Mouse (Mus musculus) hindbrain, embryonic 16.5 days (tissue): ENCODE data around the gene Ldhd. TPM values are rescaled to one million over a fixed set of nuclear protein-coding genes. Genes with fewer than 3 reads are reported as not detected.
A peak's percentile ranks its signal among the peaks of the same experiment; 100 is the strongest.
"Not testable (repeated sequence)": the region's sequence is repeated elsewhere in the genome, so short reads cannot be mapped to it uniquely, and the experiment has no call there.

Experiments
- ATAC-seq: fragments of 200-750 bp; cut with Nextera tagmentation; 2 replicates; pipeline ENCODE4 v1.8.0; 2017; ENCODE audit warnings: moderate TSS enrichment, moderate library complexity
- H3K27ac ChIP-seq: fragments of 300-500 bp; sonication (generic); 2 replicates; pipeline ENCODE4 v1.5.1; 2014; ENCODE audit warnings: low read depth, mild to moderate bottlenecking, control low read depth, low read length, moderate library complexity
- H3K27me3 ChIP-seq: fragments of 300-500 bp; sonication (generic); replicated peaks from 2 replicates; pipeline ENCODE4 v1.6.1; 2014; ENCODE audit warnings: low read length; ENCODE audit not compliant: control insufficient read depth, insufficient read depth
- H3K36me3 ChIP-seq: fragments of 300-500 bp; sonication (generic); 2 replicates; pipeline ENCODE4 v1.6.1; 2014; ENCODE audit warnings: mild to moderate bottlenecking, low read length, moderate library complexity, mixed read lengths; ENCODE audit not compliant: control insufficient read depth, insufficient read depth
- H3K4me1 ChIP-seq: fragments of 300-500 bp; sonication (generic); 2 replicates; pipeline ENCODE4 v1.6.1; 2014; ENCODE audit warnings: low read depth, low read length; ENCODE audit not compliant: control insufficient read depth, insufficient read depth
- H3K4me2 ChIP-seq: fragments of 300-500 bp; sonication (generic); 2 replicates; pipeline ENCODE4 v1.6.1; 2014; ENCODE audit warnings: mild to moderate bottlenecking, low read length, control low read depth, moderate library complexity
- H3K4me3 ChIP-seq: fragments of 300-500 bp; sonication (generic); 2 replicates; pipeline ENCODE4 v1.5.1; 2014; ENCODE audit warnings: mild to moderate bottlenecking, low read length, control low read depth, moderate library complexity
- H3K9ac ChIP-seq: fragments of 300-500 bp; sonication (generic); 2 replicates; pipeline ENCODE4 v1.6.1; 2014; ENCODE audit warnings: low read depth, mild to moderate bottlenecking, control low read depth, low read length, moderate library complexity
- H3K9me3 ChIP-seq: fragments of 300-500 bp; sonication (generic); 2 replicates; pipeline ENCODE4 v1.6.1; 2014; ENCODE audit warnings: mild to moderate bottlenecking, low read length, moderate library complexity; ENCODE audit not compliant: control insufficient read depth
- WGBS: fragments of 180-500 bp; shearing (Covaris S2); extraction: QIAGEN DNeasy Blood & Tissue Kit; methylation state at CpG from one replicate; pipeline ENCODE4 v1.1.7; 2014; 5-methylcytosine and 5-hydroxymethylcytosine counted together
- polyA plus RNA-seq: library from polyadenylated mRNA; unstranded; fragments of >200 nt; fragmentation: Nextera tagmentation; extraction: Ambion mirVana; gene quantifications from 2 replicates; pipeline ENCODE4 v1.2.1, GENCODE M21; 2015

The Ldhd gene
- polyA plus RNA-seq, 1 experiment from 2014 or later, result 1.5 TPM

- H3K4me2 ChIP-seq, result no peak overlapping the region
- no peaks in the 10 kb centered on the region for H3K27me3 ChIP-seq
- no peaks in the 10 kb centered on the region for H3K36me3 ChIP-seq
- no peak for ATAC-seq
- H3K4me3 ChIP-seq, result no peak overlapping the region
- WGBS, result 73% methylated on average over 3 of the region's 3 CpGs
- no peaks in the 10 kb centered on the region for H3K9me3 ChIP-seq
- no peak overlapping the region for H3K9ac ChIP-seq
- H3K4me1 ChIP-seq, result no peaks in the 10 kb centered on the region
- no peak overlapping the region for H3K27ac ChIP-seq
Observed at GRCm38 (mm10) chr8:111650651-111651050, 20.5 kb upstream of the Ldhd start.

DNA sequence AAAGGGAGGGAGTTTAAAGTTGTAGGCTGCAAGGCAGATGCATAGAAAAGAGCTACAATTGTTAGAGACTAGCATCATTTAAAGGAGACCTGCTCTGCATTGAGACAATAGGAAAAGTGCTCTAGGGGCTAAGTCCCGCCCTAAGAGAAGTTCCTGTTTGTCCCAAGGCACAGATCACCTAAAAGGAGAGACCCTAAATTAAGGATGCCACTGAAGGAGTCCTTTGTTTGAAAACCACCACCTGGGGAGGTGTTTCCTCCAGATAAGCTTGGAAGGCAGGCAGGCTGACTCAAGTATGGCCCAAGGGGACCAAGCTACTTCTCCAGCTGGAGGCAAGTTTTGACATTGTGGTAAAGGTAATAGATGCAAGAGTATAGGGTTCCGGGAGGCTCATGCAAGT is 18.7 kb upstream of the Ldhd start:
- no peaks in the 10 kb centered on the region for H3K9me3 ChIP-seq
- H3K27me3 ChIP-seq, result no peaks in the 10 kb centered on the region
- H3K4me2 ChIP-seq, result no peak overlapping the region
- H3K9ac ChIP-seq, result no peak overlapping the region
- no peaks in the 10 kb centered on the region for H3K36me3 ChIP-seq
- no peak overlapping the region for H3K4me3 ChIP-seq
- no peak overlapping the region for H3K27ac ChIP-seq
- no peak for ATAC-seq
- H3K4me1 ChIP-seq, result no peaks in the 10 kb centered on the region
- 64% methylated on average over 2 of the region's 2 CpGs for WGBS

- Histone ChIP-seq H3K9ac (no peak overlapping the region), H3K4me3 (no peak overlapping the region), H3K4me1 (peaks cover 5% of the 10 kb centered on the region), H3K9me3 (no peaks in the 10 kb centered on the region), H3K27me3 (no peaks in the 10 kb centered on the region), H3K36me3 (no peaks in the 10 kb centered on the region), H3K27ac (no peak overlapping the region), H3K4me2 (no peak overlapping the region)
- no peak for ATAC-seq
- 98% methylated on average over 8 of the region's 8 CpGs for WGBS
Observed at GRCm38 (mm10) chr8:111645715-111646114, 15.5 kb upstream of the Ldhd start.

- not testable (repeated sequence) for ATAC-seq, H3K27me3 ChIP-seq, H3K36me3 ChIP-seq, H3K9me3 ChIP-seq, H3K9ac ChIP-seq, H3K4me1 ChIP-seq
- Histone ChIP-seq H3K4me3 (peak overlapping the region; percentile 94), H3K4me2 (peak overlapping the region; percentile 78), H3K27ac (peak overlapping the region; percentile 98; the same call in 1 of the 2 replicates)
- WGBS, result 63% methylated on average over 12 of the region's 12 CpGs
Observed at GRCm38 (mm10) chr8:111644286-111645051, 14.3 kb upstream of the Ldhd start.

GRCm38 (mm10) chr8:111643264-111644141 is 13.3 kb upstream of the Ldhd start, which contains the start of gene Zfp1:
Zfp1 (plus strand) TSS chr8:111643401.
- H3K4me1 ChIP-seq, result peaks cover 5% of the 10 kb centered on the region
- H3K9me3 ChIP-seq, result no peaks in the 10 kb centered on the region
- H3K36me3 ChIP-seq, result no peaks in the 10 kb centered on the region
- no peaks in the 10 kb centered on the region for H3K27me3 ChIP-seq
- peak within 1 kb of the TSS; percentile 98 for H3K27ac ChIP-seq
- H3K9ac ChIP-seq, result peak within 1 kb of the TSS; percentile 98
- WGBS, result under 1% methylated on average over 68 of the region's 75 CpGs
- peak within 1 kb of the TSS; percentile 78 for H3K4me2 ChIP-seq
- peak; percentile 99 for ATAC-seq
- H3K4me3 ChIP-seq, result peak within 1 kb of the TSS; percentile 94

DNA sequence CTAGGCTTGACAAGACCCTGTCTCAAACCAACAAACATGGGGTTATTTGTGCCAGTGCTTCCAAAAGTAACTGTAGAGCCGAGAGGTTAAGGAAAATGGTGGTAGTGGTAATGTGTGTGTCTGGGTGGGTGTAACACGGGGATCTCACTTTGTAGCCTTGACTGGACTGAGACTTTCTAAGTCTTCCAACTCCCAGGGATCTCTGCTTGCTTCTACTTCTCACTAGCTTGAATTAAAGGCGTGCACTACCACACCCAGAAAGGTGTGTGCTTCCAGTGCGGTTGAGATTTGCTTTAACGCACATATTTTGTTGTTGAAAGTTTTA is 12.7 kb upstream of the Ldhd start:
- peaks cover 5% of the 10 kb centered on the region for H3K4me1 ChIP-seq
- WGBS, result 15% methylated on average over 5 of the region's 5 CpGs
- H3K4me2 ChIP-seq, result peak overlapping the region; percentile 78
- H3K9ac ChIP-seq, result peak overlapping the region; percentile 60
- no peaks in the 10 kb centered on the region for H3K9me3 ChIP-seq
- H3K36me3 ChIP-seq, result no peaks in the 10 kb centered on the region
- no peaks in the 10 kb centered on the region for H3K27me3 ChIP-seq
- peak overlapping the region; percentile 98 for H3K27ac ChIP-seq
- ATAC-seq, result peak; percentile 31; the same call in 1 of the 2 replicates
- H3K4me3 ChIP-seq, result peak overlapping the region; percentile 94

GRCm38 (mm10) chr8:111642496-111642895 is 12.3 kb upstream of the Ldhd start:
- WGBS, result 69% methylated on average over 5 of the region's 5 CpGs

GRCm38 (mm10) chr8:111641064-111641463 is 10.9 kb upstream of the Ldhd start:
- no peak overlapping the region for H3K27ac ChIP-seq
- H3K9me3 ChIP-seq, result no peaks in the 10 kb centered on the region
- H3K4me3 ChIP-seq, result no peak overlapping the region
- no peak for ATAC-seq
- 98% methylated on average over 2 of the region's 2 CpGs for WGBS
- peaks cover 5% of the 10 kb centered on the region for H3K4me1 ChIP-seq
- no peak overlapping the region for H3K9ac ChIP-seq
- H3K27me3 ChIP-seq, result no peaks in the 10 kb centered on the region
- H3K36me3 ChIP-seq, result no peaks in the 10 kb centered on the region
- no peak overlapping the region for H3K4me2 ChIP-seq

More at GRCm38 (mm10) chr8:111642496-111642895, 12.3 kb upstream of the Ldhd start:
- Histone ChIP-seq H3K36me3 (no peaks in the 10 kb centered on the region), H3K27me3 (no peaks in the 10 kb centered on the region), H3K4me3 (peak overlapping the region; percentile 94), H3K27ac (no peak overlapping the region), H3K4me2 (peak overlapping the region; percentile 78), H3K4me1 (peaks cover 5% of the 10 kb centered on the region), H3K9ac (peak overlapping the region; percentile 60), H3K9me3 (no peaks in the 10 kb centered on the region)
- ATAC-seq, result no peak

DNA sequence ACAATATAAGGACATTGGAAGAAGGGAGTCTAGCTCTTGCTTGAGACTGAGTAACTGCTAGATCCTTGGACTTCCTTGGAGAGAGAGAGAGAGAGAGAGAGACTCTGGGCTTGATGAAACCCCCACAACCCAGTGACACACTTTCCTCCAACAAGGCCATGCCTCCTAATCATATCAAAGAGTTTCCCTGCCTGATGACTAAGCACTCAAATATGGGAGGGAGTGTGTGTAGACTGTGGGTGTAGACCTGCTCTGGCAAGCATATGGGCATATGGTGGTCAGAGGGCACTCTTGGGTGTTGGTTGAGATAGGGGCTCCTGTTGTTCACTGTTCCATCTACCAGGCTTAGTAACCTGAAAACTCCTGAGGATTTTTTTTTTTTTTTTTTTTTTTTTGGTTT is 7.9 kb upstream of the Ldhd start:
- Histone ChIP-seq H3K27me3 (no peaks in the 10 kb centered on the region), H3K9ac (no peak overlapping the region), H3K27ac (no peak overlapping the region), H3K9me3 (no peaks in the 10 kb centered on the region), H3K36me3 (no peaks in the 10 kb centered on the region), H3K4me3 (no peak overlapping the region), H3K4me2 (no peak overlapping the region), H3K4me1 (peaks cover 5% of the 10 kb centered on the region)
- ATAC-seq, result no peak
